Mouse (Mus musculus) hindbrain, embryonic 11.5 days (tissue): ENCODE data around the gene Paqr4. TPM values are rescaled to one million over a fixed set of nuclear protein-coding genes. Genes with fewer than 3 reads are reported as not detected.
A peak's percentile ranks its signal among the peaks of the same experiment; 100 is the strongest.

Source experiments
- ATAC-seq: fragments of 200-750 bp; cut with Nextera tagmentation; 2 replicates; pipeline ENCODE4 v1.8.0; 2017; ENCODE audit warnings: mild to moderate bottlenecking, moderate TSS enrichment, moderate library complexity; ENCODE audit not compliant: low FRiP score
- DNase-seq: peaks from one replicate; pipeline ENCODE4 v3.0.0-alpha.2; 2015; ENCODE audit warnings: low spot score
- H3K27ac ChIP-seq: fragments of 300-500 bp; sonication (generic); 2 replicates; pipeline ENCODE4 v1.5.1; 2014; ENCODE audit warnings: mild to moderate bottlenecking, low read depth, low read length
- H3K27me3 ChIP-seq: fragments of 300-500 bp; sonication (generic); 2 replicates; pipeline ENCODE4 v1.6.1; 2014; ENCODE audit warnings: mild to moderate bottlenecking, low read length, moderate library complexity, mixed read lengths; ENCODE audit not compliant: control insufficient read depth, insufficient read depth
- H3K36me3 ChIP-seq: fragments of 300-500 bp; sonication (generic); 2 replicates; pipeline ENCODE4 v1.6.1; 2014; ENCODE audit warnings: mild to moderate bottlenecking, low read length, moderate library complexity, mixed read lengths; ENCODE audit not compliant: control insufficient read depth, insufficient read depth
- H3K4me1 ChIP-seq: fragments of 300-500 bp; sonication (generic); replicated peaks from 2 replicates; pipeline ENCODE4 v1.6.1; 2014; ENCODE audit warnings: low read length, mixed read lengths; ENCODE audit not compliant: control insufficient read depth, insufficient read depth
- H3K4me2 ChIP-seq: fragments of 300-500 bp; sonication (generic); replicated peaks from 2 replicates; pipeline ENCODE4 v1.6.1; 2014; ENCODE audit warnings: mild to moderate bottlenecking, low read depth, low read length
- H3K4me3 ChIP-seq: fragments of 300-500 bp; sonication (generic); 2 replicates; pipeline ENCODE4 v1.5.1; 2014; ENCODE audit warnings: low read depth, low read length
- H3K9ac ChIP-seq: fragments of 300-500 bp; sonication (generic); 2 replicates; pipeline ENCODE4 v1.6.1; 2014; ENCODE audit warnings: low read depth, low read length
- H3K9me3 ChIP-seq: fragments of 300-500 bp; sonication (generic); 2 replicates; pipeline ENCODE4 v1.6.1; 2016; ENCODE audit warnings: low read length; ENCODE audit not compliant: control insufficient read depth
- WGBS: fragments of 180-500 bp; shearing (Covaris S2); extraction: QIAGEN DNeasy Blood & Tissue Kit; methylation state at CpG from one replicate; pipeline ENCODE4 v1.1.7; 2014; 5-methylcytosine and 5-hydroxymethylcytosine counted together
- polyA plus RNA-seq: library from polyadenylated mRNA; unstranded; fragments of >200 nt; fragmentation: Nextera tagmentation; extraction: Ambion mirVana; gene quantifications from 2 replicates; pipeline ENCODE4 v1.2.1, GENCODE M21; 2014

Gene Paqr4
- polyA plus RNA-seq, 1 experiment from 2014 or later, result 28.9 TPM

- no peaks in the 10 kb centered on the region for H3K36me3 ChIP-seq
- H3K27ac ChIP-seq, result peak overlapping the region; percentile 42; the same call in 1 of the 2 replicates
- peak overlapping the region; percentile 73 for H3K4me3 ChIP-seq
- ATAC-seq, result peak; percentile 76
- peaks cover 24% of the 10 kb centered on the region for H3K27me3 ChIP-seq
- peaks cover 5% of the 10 kb centered on the region; the same call in 1 of the 2 replicates for H3K4me1 ChIP-seq
- H3K9me3 ChIP-seq, result no peaks in the 10 kb centered on the region
- H3K4me2 ChIP-seq, result peak overlapping the region; percentile 100
- WGBS, result under 1% methylated on average over 57 of the region's 101 CpGs
- DNase-seq, result peak; percentile 38
- H3K9ac ChIP-seq, result peak overlapping the region; percentile 59
Observed at GRCm38 (mm10) chr17:23699131-23700077, 41.3 kb downstream of the Paqr4 start.

- Histone ChIP-seq H3K9me3 (no peaks in the 10 kb centered on the region), H3K27ac (no peak overlapping the region), H3K4me3 (no peak overlapping the region), H3K4me2 (no peak overlapping the region), H3K27me3 (peaks cover 24% of the 10 kb centered on the region), H3K9ac (no peak overlapping the region), H3K36me3 (no peaks in the 10 kb centered on the region), H3K4me1 (peaks cover 5% of the 10 kb centered on the region; the same call in 1 of the 2 replicates)
- 18% methylated on average over 3 of the region's 3 CpGs for WGBS
- ATAC-seq (no peak), DNase-seq (peak; percentile 6)
Observed at GRCm38 (mm10) chr17:23695801-23696200, 44.9 kb downstream of the Paqr4 start.

GRCm38 (mm10) chr17:23694491-23694890 lies 46.2 kb downstream of the Paqr4 start:
- Histone ChIP-seq H3K4me1 (peaks cover 3% of the 10 kb centered on the region; the same call in 1 of the 2 replicates), H3K4me2 (no peak overlapping the region), H3K27me3 (peaks cover 18% of the 10 kb centered on the region), H3K36me3 (no peaks in the 10 kb centered on the region), H3K4me3 (no peak overlapping the region), H3K9ac (no peak overlapping the region), H3K27ac (no peak overlapping the region), H3K9me3 (no peaks in the 10 kb centered on the region)
- DNase-seq (no peak), ATAC-seq (no peak)
- WGBS, result 74% methylated on average over 1 of the region's 1 CpGs

Other genes starting within 250 kb of the Paqr4 start
- gene Zfp213, start 176.6 kb downstream of the Paqr4 start, polyA plus RNA-seq, result 16.1 and 17.4 TPM in 2 replicates
- gene Zfp13, start 141.4 kb downstream of the Paqr4 start, polyA plus RNA-seq, result 16.5 and 16.7 TPM in 2 replicates
- gene Zscan10, start 140.0 kb downstream of the Paqr4 start, polyA plus RNA-seq, result 0.32 and 0.34 TPM in 2 replicates
- 0.82 and 0.99 TPM in 2 replicates for gene Mmp25, start 95.6 kb downstream of the Paqr4 start, polyA plus RNA-seq
- gene Bicdl2, start 80.4 kb downstream of the Paqr4 start, polyA plus RNA-seq, result 0.15 and 0.79 TPM in 2 replicates
- 49.7 and 52.5 TPM in 2 replicates for gene Hcfc1r1, start 67.3 kb downstream of the Paqr4 start, polyA plus RNA-seq
- 56.6 and 56.8 TPM in 2 replicates for gene Thoc6, start 67.0 kb downstream of the Paqr4 start, polyA plus RNA-seq
- 1.2 and 3.3 TPM in 2 replicates for gene Tnfrsf12a, start 63.4 kb downstream of the Paqr4 start, polyA plus RNA-seq
- 12.8 and 18.1 TPM in 2 replicates for gene Cldn6, start 61.6 kb downstream of the Paqr4 start, polyA plus RNA-seq
- 4.1 and 6.5 TPM in 2 replicates for gene Cldn9, start 56.8 kb downstream of the Paqr4 start, polyA plus RNA-seq
- gene 1520401A03Rik, start 18.1 kb downstream of the Paqr4 start, polyA plus RNA-seq, result 0.08 TPM in 1 of 2 replicates, not detected in the other
- 30.2 and 31.3 TPM in 2 replicates for gene Pkmyt1, start 14.5 kb downstream of the Paqr4 start, polyA plus RNA-seq
- gene Kremen2, start 5.0 kb upstream of the Paqr4 start, polyA plus RNA-seq, result 2.0 and 2.6 TPM in 2 replicates
- gene Flywch1, start 30.7 kb upstream of the Paqr4 start, polyA plus RNA-seq, result 127 and 135 TPM in 2 replicates
- gene Flywch2, start 45.2 kb upstream of the Paqr4 start, polyA plus RNA-seq, result 27.7 and 30.5 TPM in 2 replicates
- gene Srrm2, start 49.7 kb upstream of the Paqr4 start, polyA plus RNA-seq, result 427 and 573 TPM in 2 replicates
- 1,090 and 1,145 TPM in 2 replicates for gene Elob, start 88.3 kb upstream of the Paqr4 start, polyA plus RNA-seq
- 0.14 TPM in 1 of 2 replicates, not detected in the other for gene Prss33, start 95.2 kb upstream of the Paqr4 start, polyA plus RNA-seq
- gene Prss32, start 103.0 kb upstream of the Paqr4 start, polyA plus RNA-seq, result not detected in 2 replicates
- 0.92 and 1.6 TPM in 2 replicates for gene Prss41, start 103.3 kb upstream of the Paqr4 start, polyA plus RNA-seq
- not detected in 2 replicates for gene Prss21, start 127.2 kb upstream of the Paqr4 start, polyA plus RNA-seq
- gene Dcpp1, start 140.0 kb upstream of the Paqr4 start, polyA plus RNA-seq, result not detected in 2 replicates
- gene Dcpp2, start 140.0 kb upstream of the Paqr4 start, polyA plus RNA-seq, result not detected in 2 replicates
- not detected in 2 replicates for gene Dcpp3, start 176.6 kb upstream of the Paqr4 start, polyA plus RNA-seq
- gene Sbp, start 200.8 kb upstream of the Paqr4 start, polyA plus RNA-seq, result not detected in 2 replicates
- gene Sbpl, start 214.4 kb upstream of the Paqr4 start, polyA plus RNA-seq, result not detected in 2 replicates
- not detected in 2 replicates for gene Prss30, start 239.7 kb upstream of the Paqr4 start, polyA plus RNA-seq